Mouse (Mus musculus): ENCODE measurements around the gene Mxi1.

The Mxi1 gene

GRCm38 (mm10) chr19:53299829-53300181, 10.5 kb upstream of the Mxi1 start:
- DNase-seq (ENCODE audit: low read depth, low spot score): no peak

DNA sequence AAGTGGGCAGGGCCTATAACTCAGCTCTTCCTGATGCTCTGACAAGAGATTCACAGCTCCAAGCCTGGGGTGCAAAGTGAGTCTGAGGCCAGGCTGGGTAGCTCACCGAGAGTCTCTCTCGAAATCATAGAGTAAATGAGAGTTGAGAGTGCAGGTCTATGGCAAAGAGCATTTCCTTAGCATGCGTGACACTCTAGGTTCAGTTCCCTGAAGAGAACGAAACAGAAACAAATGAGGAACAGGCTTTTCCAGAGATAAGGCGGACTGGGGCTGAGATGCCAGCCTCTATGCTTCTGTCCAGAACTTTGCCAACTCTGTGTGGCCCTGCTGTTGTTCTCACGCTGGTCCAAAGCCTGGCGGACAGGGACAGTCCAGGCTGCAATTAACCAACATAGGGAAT, 6.9 kb upstream of the Mxi1 start:
- DNase-seq (ENCODE audit: low read depth, low spot score): no peak

GRCm38 (mm10) chr19:53305621-53306020, 4.7 kb upstream of the Mxi1 start:
- no peak for DNase-seq (ENCODE audit: low read depth, low spot score)

DNA sequence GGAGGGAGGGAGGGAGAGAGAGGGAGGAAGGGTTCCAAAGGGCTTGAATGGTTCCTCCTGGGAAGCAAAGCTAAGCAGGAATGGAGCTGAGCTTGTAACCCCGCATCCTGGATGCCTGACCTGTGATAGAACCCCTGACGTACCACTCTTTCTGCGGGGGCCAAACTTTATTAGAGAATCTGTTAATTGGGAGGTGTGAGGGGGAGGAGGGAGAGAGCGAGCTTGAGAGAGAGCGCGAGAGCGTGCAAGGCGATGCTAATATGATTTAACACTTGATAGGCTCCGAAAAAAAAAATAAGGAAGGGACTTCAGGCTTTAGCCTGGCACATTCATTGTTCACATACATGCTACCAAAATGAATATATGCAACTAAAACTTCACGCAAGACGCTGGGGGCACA, 3.6 kb upstream of the Mxi1 start:
- DNase-seq (ENCODE audit: low read depth, low spot score): no peak

GRCm38 (mm10) chr19:53307219-53307618, 3.1 kb upstream of the Mxi1 start:
- DNase-seq (ENCODE audit: low read depth, low spot score): no peak

DNA sequence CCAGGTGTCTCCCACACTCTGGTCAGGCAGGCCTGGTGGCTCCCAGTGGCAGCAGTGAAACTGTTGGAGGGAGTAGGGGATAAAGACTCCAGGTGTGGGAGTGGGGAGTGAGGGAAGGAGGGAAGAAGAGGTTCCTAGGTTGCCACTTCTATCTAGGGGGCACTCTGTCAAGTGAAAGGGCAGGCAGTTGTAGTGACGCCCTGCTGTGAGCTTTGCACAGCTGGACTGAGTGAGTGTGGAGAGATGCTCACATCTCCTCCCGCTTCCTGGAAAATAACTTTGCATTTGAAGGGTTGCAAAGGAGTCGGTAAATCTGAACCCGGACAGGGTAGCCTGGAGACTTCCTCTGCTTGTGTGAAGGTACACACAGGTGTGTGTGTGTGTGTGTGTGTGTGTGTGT, 687 bp upstream of the Mxi1 start:
- DNase-seq (ENCODE audit: low read depth, low spot score): no peak

- DNase-seq (ENCODE audit: low read depth, low spot score): peak; percentile 53
Measured at GRCm38 (mm10) chr19:53310771-53311523, 629 bp downstream of the Mxi1 start.

DNA sequence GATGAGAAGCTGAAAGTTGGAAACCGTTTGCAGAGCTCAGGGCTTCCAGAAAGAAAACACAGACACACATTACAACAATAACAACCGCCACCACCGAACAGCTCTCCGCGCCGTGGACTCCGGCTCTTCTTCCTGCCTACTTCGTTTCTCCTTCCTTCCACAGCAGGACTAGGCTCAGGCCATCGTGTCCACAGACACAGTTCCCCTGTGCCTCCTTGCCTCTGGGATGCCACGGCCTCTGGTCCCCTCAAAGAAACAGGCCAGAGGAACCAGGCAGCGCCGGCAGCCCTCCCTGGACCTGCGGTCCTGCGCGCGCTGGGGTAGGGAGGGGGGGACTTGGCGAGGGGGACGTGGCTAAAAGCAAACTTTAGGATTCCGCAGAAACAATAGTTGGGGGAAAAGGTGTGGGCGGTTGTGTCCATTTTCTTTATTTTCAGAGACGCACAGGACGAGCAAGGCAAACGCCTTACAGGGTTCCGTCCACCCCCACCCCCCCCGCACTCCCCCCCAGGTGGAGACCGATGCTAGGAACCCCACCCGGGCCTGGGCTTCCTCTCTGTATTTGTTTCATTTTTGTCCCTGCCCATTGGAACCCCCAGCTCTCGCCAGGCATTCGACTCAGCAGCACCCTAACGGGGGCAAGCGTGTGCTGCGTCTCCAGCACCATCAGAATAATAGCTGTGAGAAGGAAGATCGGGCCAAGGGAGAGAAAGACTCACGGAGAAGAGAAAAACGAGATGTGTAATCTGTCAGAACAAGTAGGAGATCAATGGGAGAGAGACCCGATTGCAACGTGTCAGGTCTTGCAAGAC, 1.4 kb downstream of the Mxi1 start:
- no peak for DNase-seq (ENCODE audit: low read depth, low spot score)

DNA sequence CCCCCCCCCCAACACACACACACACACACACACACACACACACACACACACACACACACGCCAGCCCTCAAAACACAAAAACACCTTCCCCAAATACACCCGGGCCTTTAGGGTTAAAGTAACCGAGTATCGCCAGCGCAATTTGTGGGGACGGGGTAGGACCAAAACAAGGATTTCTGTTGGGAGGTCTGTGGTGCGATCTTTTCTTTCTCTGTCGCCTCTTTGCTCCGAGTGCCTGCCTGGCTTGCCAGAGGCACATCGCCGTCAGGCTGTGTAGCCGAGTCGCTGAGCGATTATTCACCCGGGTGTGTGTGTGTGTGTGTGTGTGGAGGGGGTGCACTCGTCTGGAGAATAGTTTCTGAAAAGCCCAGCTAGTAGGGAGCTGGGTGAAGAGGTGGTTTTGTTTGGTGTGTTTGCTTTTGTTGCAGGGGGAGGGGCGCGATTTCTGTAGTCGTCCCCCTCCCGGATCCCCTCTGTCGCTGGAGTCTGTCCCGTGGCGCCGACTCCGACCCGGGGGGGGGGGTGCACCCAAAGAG, 2.1 kb downstream of the Mxi1 start:
- peak; percentile 53 for DNase-seq (ENCODE audit: low read depth, low spot score)

DNA sequence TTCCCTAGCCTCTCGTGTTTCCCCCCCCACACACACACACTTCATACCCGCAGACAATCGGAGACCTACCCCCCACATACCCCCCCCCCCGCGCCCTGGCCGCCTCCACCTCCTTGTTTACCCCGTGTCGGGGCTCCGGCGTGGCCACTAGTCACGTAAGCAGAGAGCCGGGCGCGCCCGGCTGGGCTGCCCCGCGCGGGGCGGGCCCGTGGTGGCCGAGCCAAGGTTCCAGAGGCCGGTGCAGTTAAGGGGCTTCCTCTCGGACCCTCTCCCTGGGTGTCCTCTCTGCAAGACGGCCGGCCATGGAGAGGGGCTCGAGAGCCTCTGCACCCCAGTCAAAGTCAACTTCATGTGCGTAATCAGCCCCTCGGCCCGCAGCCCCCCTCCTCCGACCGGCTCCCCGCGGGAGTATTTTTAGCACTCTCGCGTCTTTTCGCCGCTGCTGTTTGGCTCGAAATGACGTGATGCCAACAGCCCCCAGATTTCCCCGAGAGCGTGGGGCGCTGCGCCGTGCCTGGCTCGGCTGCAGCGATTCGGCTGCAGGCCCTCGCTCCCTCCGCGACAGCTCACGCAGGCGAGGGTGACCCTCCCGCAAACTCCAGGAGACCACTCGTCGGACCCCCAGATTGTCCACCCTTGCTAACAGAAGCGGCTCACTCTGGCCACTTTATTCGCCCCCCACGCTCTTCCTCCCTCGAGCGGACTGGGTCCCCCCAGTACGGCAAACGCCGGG, 2.8 kb downstream of the Mxi1 start:
- DNase-seq (ENCODE audit: low read depth, low spot score): peak; percentile 54

DNA sequence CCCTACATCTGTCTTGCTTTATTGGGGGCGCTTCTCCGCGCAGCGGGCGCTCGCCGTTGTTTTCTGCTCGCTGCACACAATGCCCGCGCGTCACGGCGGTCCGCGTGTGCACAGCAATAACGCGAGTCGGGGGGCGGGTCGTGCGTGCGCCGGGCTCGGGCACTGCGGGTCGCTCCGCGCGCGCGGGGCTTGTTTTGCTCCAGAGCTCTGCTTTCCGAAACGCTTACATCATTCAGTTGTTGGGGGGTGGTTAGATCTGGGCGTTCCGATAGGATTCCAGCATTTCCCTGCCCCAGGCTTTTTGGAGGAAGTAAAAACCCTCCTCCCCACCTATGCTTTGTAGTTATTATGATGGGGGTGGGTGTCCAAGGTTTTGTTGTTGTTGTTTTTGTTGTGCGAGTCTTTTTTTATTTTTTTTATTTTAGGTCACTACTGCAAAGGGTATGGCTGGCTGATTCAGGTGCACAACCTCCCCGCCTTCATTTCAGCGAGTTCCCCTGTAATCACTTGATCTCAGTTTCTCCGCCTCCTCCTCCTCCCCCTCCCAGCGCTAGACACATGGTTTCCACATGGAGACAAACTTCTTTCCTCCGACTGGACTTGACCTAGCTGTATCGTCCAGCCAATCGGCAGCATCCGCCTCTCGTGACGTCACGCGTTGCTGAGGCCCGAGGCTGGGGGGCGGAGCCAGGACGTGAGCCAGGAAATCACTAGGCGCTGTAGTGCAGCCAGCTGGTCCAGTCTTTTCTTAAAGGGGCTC, 3.5 kb downstream of the Mxi1 start:
- peak; percentile 96 for DNase-seq (ENCODE audit: low read depth, low spot score)

GRCm38 (mm10) chr19:53314530-53315208, 4.4 kb downstream of the Mxi1 start:
- no peak for DNase-seq (ENCODE audit: low read depth, low spot score)

GRCm38 (mm10) chr19:53315209-53315654, 4.9 kb downstream of the Mxi1 start:
- no peak for DNase-seq (ENCODE audit: low read depth, low spot score)

GRCm38 (mm10) chr19:53316105-53316504, 5.8 kb downstream of the Mxi1 start:
- DNase-seq (ENCODE audit: low read depth, low spot score): no peak

GRCm38 (mm10) chr19:53316963-53317362, 6.6 kb downstream of the Mxi1 start:
- no peak for DNase-seq (ENCODE audit: low read depth, low spot score)

DNA sequence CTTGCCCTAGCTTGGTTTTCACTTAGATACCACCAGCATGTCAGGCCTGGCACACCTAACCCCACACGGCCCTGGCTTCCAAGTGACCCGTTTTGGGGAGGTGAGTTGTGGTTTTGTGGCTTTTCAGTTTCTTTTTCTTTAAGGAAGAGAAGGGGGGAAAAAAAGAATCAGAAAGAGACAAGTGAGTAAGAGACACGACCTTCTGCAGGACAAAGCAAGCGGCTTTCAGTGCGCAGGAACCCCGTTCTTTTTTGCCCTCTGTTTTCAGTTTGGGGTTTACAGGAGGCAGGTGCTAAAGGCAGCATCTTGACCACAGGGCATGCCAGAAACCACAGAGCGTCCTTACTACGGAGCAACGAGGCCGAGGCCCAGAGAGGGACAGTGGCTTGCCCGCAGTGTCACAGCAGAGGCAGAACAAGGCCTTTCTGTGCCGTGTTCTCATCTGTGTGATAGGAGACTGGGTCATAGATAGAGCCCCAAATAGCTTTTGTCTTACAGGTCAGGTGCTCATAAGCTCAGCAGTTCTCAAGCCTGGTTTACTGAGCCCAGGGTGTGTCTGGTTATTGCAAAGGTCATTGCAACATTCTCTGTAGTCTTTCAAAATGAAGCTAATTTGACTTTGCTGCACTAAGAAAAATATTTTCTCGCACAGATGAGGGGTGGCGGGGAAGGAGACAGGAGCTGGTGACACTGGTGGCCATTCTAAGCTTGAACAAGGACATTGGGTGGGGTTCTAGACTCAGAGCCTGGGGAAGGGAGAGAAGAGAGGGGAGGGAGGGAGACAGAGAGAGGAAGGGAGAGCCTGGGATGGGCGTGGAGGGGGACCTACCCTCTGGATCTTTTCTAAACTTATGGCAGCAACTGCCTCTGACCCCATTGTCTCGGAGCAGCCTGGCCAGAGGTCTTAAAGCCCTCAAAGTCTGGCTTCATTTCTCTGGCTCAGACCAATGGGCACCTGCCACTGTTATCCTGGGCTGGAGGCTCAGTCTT, 8.1 kb downstream of the Mxi1 start:
- DNase-seq (ENCODE audit: low read depth, low spot score): no peak

GRCm38 (mm10) chr19:53320264-53321110, 10.2 kb downstream of the Mxi1 start:
- DNase-seq (ENCODE audit: low read depth, low spot score): no peak

DNA sequence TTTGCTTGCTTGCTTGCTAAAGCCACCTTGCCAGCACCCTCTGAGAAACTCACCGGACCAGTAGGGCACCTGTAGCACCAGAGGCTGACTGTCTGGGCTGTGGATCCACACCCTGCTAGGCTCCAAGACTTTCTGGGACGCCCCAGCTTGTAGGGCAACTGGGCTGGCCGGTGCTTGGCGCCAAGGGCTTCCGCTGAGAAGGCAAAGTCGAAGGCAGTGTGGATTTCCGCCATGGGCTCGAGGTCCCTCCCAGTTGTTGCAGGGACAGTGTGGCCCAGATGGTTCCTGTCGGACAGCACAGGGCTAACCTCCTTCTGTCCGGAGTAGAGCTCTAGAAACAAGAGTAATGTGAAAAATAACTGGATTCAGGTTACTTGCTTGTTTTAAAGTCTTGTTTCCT, 11.0 kb downstream of the Mxi1 start:
- DNase-seq (ENCODE audit: low read depth, low spot score): no peak

All from retina, adult 2 months (tissue).